Mouse (Mus musculus) brain, embryonic 14.5 days (tissue): Measurements from ENCODE around the gene Speer4c.
"Not testable (repeated sequence)": the region's sequence is repeated elsewhere in the genome, so short reads cannot be mapped to it uniquely, and the experiment has no call there.

Source experiments
- CTCF ChIP-seq: fragments of 200-500 bp; IDR thresholded peaks from 2 replicates; pipeline ENCODE4 v1.5.1; 2012; ENCODE audit warnings: inconsistent platforms, mild to moderate bottlenecking, moderate library complexity, borderline replicate concordance; ENCODE audit not compliant: insufficient read depth, insufficient read length; ENCODE audit errors: extremely low read depth
- POLR2A ChIP-seq: fragments of 200-500 bp; IDR thresholded peaks from 2 replicates; pipeline ENCODE4 v1.6.1; 2012; ENCODE audit warnings: mild to moderate bottlenecking, inconsistent platforms, borderline replicate concordance; ENCODE audit not compliant: poor library complexity, insufficient read depth, insufficient read length, severe bottlenecking; ENCODE audit errors: extremely low read depth

- TF ChIP-seq CTCF, POLR2A: not testable (repeated sequence)
Measured at GRCm38 (mm10) chr5:15714171-15714570, at the start of gene Speer4c.
